Mouse (Mus musculus): ENCODE measurements around the gene Sbk3.

GRCm38 (mm10) chr7:4971068-4971467 is at the start of gene Sbk3:
- no peak for TF ChIP-seq EP300 (IDR thresholded peaks at IDR 0.05; ENCODE audit: low read depth)
- TF ChIP-seq CTCF (IDR thresholded peaks at IDR 0.05; ENCODE audit: low read depth): no peak

All from liver, embryonic 14.5 days (tissue).